Mouse (Mus musculus): ENCODE data around the gene Arhgef25. TPM values are rescaled to one million over a fixed set of nuclear protein-coding genes. Genes with fewer than 3 reads are reported as not detected.

Gene Arhgef25
- 31.7 and 31.8 TPM in 2 replicates for polyA plus RNA-seq (2014; fragmentation: Nextera tagmentation; extraction: Ambion mirVana)

- DNase-seq (ENCODE audit: low spot score) (peak; percentile 61), ATAC-seq (ENCODE audit: insufficient read depth, low FRiP score, low TSS enrichment) (peak; percentile 16; the same call in 1 of the 2 replicates)
- WGBS = under 1% methylated on average over 35 of the region's 35 CpGs
- H3K27ac ChIP-seq (ENCODE audit: low read depth, low read length) = peak within 1 kb of the TSS; percentile 87
- peak within 1 kb of the TSS; percentile 92 for H3K9ac ChIP-seq (ENCODE audit: low read length)
- H3K36me3 ChIP-seq (ENCODE audit: control insufficient read depth, insufficient read depth, low read length) = peaks cover 17% of the 10 kb centered on the region
- H3K4me2 ChIP-seq (ENCODE audit: low read depth) = peak within 1 kb of the TSS; percentile 99
- H3K27me3 ChIP-seq (ENCODE audit: control insufficient read depth, insufficient read depth, low read length) = no peaks in the 10 kb centered on the region
- no peaks in the 10 kb centered on the region for H3K9me3 ChIP-seq (ENCODE audit: control insufficient read depth, low read length)
- H3K4me1 ChIP-seq (ENCODE audit: control insufficient read depth, insufficient read depth, low read length) = peaks cover 16% of the 10 kb centered on the region
- peak within 1 kb of the TSS; percentile 79 for H3K4me3 ChIP-seq (ENCODE audit: low read depth, low read length)
Measured at GRCm38 (mm10) chr10:127189651-127190381, at the start of gene Arhgef25. Gene Arhgef25 (minus strand): TSS chr10:127190083.

- Histone ChIP-seq H3K36me3 (ENCODE audit: control insufficient read depth, insufficient read depth, low read length) (no peaks in the 10 kb centered on the region; the same call in 1 of the 2 replicates), H3K4me1 (ENCODE audit: control insufficient read depth, insufficient read depth, low read length) (no peaks in the 10 kb centered on the region), H3K27ac (ENCODE audit: low read depth, low read length) (no peak overlapping the region), H3K27me3 (ENCODE audit: control insufficient read depth, insufficient read depth, low read length) (no peaks in the 10 kb centered on the region), H3K4me2 (ENCODE audit: low read depth) (no peak overlapping the region), H3K9me3 (ENCODE audit: control insufficient read depth, low read length) (no peaks in the 10 kb centered on the region), H3K4me3 (ENCODE audit: low read depth, low read length) (no peak overlapping the region), H3K9ac (ENCODE audit: low read length) (no peak overlapping the region)
- WGBS = 67% methylated on average over 18 of the region's 18 CpGs
- DNase-seq (ENCODE audit: low spot score) = no peak
- no peak for ATAC-seq (ENCODE audit: insufficient read depth, low FRiP score, low TSS enrichment)
Measured at GRCm38 (mm10) chr10:127238241-127238824, 48.5 kb upstream of the Arhgef25 start.

DNA sequence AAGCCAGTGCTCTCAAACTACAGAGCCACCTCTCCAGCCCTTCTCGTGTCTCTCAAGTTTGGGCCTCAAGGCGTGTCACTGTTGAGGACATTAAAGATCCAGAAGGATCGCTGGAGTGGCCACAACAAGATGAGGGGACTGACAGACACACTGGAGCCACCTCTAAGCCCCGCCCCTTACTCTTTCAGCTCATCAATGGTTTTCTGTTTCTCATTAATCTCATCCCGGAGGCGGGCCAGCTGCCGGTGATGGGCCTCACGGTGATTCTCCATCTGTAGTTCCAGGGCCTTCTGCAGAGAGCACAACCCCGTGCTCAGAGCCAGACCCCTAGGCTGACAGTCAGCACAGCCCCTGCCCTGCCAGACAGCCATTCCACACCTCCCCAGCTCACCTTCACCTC is 46.7 kb upstream of the Arhgef25 start:
- ATAC-seq (ENCODE audit: insufficient read depth, low FRiP score, low TSS enrichment) = no peak
- Histone ChIP-seq H3K27ac (ENCODE audit: low read depth, low read length) (no peak overlapping the region), H3K27me3 (ENCODE audit: control insufficient read depth, insufficient read depth, low read length) (no peaks in the 10 kb centered on the region), H3K4me2 (ENCODE audit: low read depth) (no peak overlapping the region), H3K9ac (ENCODE audit: low read length) (no peak overlapping the region), H3K9me3 (ENCODE audit: control insufficient read depth, low read length) (no peaks in the 10 kb centered on the region), H3K4me1 (ENCODE audit: control insufficient read depth, insufficient read depth, low read length) (no peaks in the 10 kb centered on the region), H3K36me3 (ENCODE audit: control insufficient read depth, insufficient read depth, low read length) (no peaks in the 10 kb centered on the region; the same call in 1 of the 2 replicates), H3K4me3 (ENCODE audit: low read depth, low read length) (no peak overlapping the region)
- 46% methylated on average over 9 of the region's 9 CpGs for WGBS
- peak; percentile 38 for DNase-seq (ENCODE audit: low spot score)

GRCm38 (mm10) chr10:127233141-127233540 is 43.3 kb upstream of the Arhgef25 start:
- ATAC-seq (ENCODE audit: insufficient read depth, low FRiP score, low TSS enrichment) (no peak), DNase-seq (ENCODE audit: low spot score) (no peak)
- Histone ChIP-seq H3K9ac (ENCODE audit: low read length) (no peak overlapping the region), H3K27ac (ENCODE audit: low read depth, low read length) (no peak overlapping the region), H3K9me3 (ENCODE audit: control insufficient read depth, low read length) (no peaks in the 10 kb centered on the region), H3K36me3 (ENCODE audit: control insufficient read depth, insufficient read depth, low read length) (no peaks in the 10 kb centered on the region; the same call in 1 of the 2 replicates), H3K27me3 (ENCODE audit: control insufficient read depth, insufficient read depth, low read length) (no peaks in the 10 kb centered on the region), H3K4me1 (ENCODE audit: control insufficient read depth, insufficient read depth, low read length) (no peaks in the 10 kb centered on the region), H3K4me3 (ENCODE audit: low read depth, low read length) (no peak overlapping the region), H3K4me2 (ENCODE audit: low read depth) (no peak overlapping the region)
- 82% methylated on average over 9 of the region's 9 CpGs for WGBS

GRCm38 (mm10) chr10:127231741-127232140 is 41.9 kb upstream of the Arhgef25 start:
- Histone ChIP-seq H3K9me3 (ENCODE audit: control insufficient read depth, low read length) (no peaks in the 10 kb centered on the region), H3K4me3 (ENCODE audit: low read depth, low read length) (no peak overlapping the region), H3K4me1 (ENCODE audit: control insufficient read depth, insufficient read depth, low read length) (no peaks in the 10 kb centered on the region), H3K27me3 (ENCODE audit: control insufficient read depth, insufficient read depth, low read length) (no peaks in the 10 kb centered on the region), H3K36me3 (ENCODE audit: control insufficient read depth, insufficient read depth, low read length) (no peaks in the 10 kb centered on the region; the same call in 1 of the 2 replicates), H3K4me2 (ENCODE audit: low read depth) (no peak overlapping the region), H3K9ac (ENCODE audit: low read length) (no peak overlapping the region), H3K27ac (ENCODE audit: low read depth, low read length) (no peak overlapping the region)
- ATAC-seq (ENCODE audit: insufficient read depth, low FRiP score, low TSS enrichment) (no peak), DNase-seq (ENCODE audit: low spot score) (no peak)
- WGBS = 90% methylated on average over 14 of the region's 14 CpGs

GRCm38 (mm10) chr10:127230693-127231092 is 40.8 kb upstream of the Arhgef25 start:
- no peak overlapping the region for H3K27ac ChIP-seq (ENCODE audit: low read depth, low read length)
- H3K4me3 ChIP-seq (ENCODE audit: low read depth, low read length) = no peak overlapping the region
- 88% methylated on average over 12 of the region's 12 CpGs for WGBS
- H3K4me2 ChIP-seq (ENCODE audit: low read depth) = 0 out of 2 replicates have a peak overlapping the region, but pooled peaks have one; percentile 1
- ATAC-seq (ENCODE audit: insufficient read depth, low FRiP score, low TSS enrichment) (no peak), DNase-seq (ENCODE audit: low spot score) (no peak)
- no peaks in the 10 kb centered on the region for H3K4me1 ChIP-seq (ENCODE audit: control insufficient read depth, insufficient read depth, low read length)
- no peaks in the 10 kb centered on the region for H3K9me3 ChIP-seq (ENCODE audit: control insufficient read depth, low read length)
- no peaks in the 10 kb centered on the region for H3K27me3 ChIP-seq (ENCODE audit: control insufficient read depth, insufficient read depth, low read length)
- H3K9ac ChIP-seq (ENCODE audit: low read length) = no peak overlapping the region
- H3K36me3 ChIP-seq (ENCODE audit: control insufficient read depth, insufficient read depth, low read length) = no peaks in the 10 kb centered on the region; the same call in 1 of the 2 replicates

DNA sequence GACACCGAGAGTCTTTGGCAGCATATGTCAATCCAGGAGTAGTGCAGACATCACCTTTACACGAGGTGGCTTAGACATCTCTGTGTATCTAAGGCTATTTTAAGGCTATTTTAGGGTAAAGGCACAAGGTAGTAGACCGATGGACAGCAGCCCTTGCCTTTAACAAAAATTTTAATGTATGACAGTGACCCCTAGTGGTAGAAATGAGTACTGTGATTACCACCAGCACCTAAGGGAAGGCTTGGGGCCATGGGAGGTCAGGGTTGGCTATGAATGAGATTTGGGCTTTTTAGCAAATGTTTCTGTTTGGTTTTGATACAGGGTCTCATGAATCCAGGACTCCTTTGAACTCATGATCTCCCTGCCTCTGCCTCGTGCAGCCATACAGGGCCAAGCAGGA is 39.0 kb upstream of the Arhgef25 start:
- Histone ChIP-seq H3K27ac (ENCODE audit: low read depth, low read length) (no peak overlapping the region), H3K4me3 (ENCODE audit: low read depth, low read length) (no peak overlapping the region), H3K27me3 (ENCODE audit: control insufficient read depth, insufficient read depth, low read length) (no peaks in the 10 kb centered on the region), H3K9me3 (ENCODE audit: control insufficient read depth, low read length) (no peaks in the 10 kb centered on the region), H3K4me2 (ENCODE audit: low read depth) (no peak overlapping the region), H3K36me3 (ENCODE audit: control insufficient read depth, insufficient read depth, low read length) (no peaks in the 10 kb centered on the region; the same call in 1 of the 2 replicates), H3K9ac (ENCODE audit: low read length) (no peak overlapping the region), H3K4me1 (ENCODE audit: control insufficient read depth, insufficient read depth, low read length) (no peaks in the 10 kb centered on the region)
- WGBS = 25% methylated on average over 4 of the region's 4 CpGs
- DNase-seq (ENCODE audit: low spot score) (peak; percentile 59), ATAC-seq (ENCODE audit: insufficient read depth, low FRiP score, low TSS enrichment) (no peak)

DNA sequence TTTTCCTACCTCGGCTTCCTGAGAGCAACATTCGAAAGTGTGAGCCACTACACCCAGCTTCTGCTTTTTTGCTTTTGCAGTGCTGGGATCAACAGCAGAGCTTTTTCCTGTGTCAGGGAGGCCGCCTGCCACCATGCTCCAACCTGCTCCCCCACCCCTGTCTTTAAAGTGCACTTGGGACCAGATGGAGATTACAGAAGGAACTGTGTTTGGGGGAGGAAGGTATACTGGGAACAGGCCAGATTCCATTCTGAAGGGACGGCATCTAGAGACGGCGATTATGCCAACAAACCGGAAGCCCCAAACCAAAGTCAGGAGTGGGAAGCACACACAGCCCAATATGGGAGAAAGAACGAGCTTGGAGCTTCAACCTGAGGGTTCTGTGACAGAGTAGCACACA is 37.3 kb upstream of the Arhgef25 start:
- Histone ChIP-seq H3K27me3 (ENCODE audit: control insufficient read depth, insufficient read depth, low read length) (no peaks in the 10 kb centered on the region), H3K9ac (ENCODE audit: low read length) (no peak overlapping the region), H3K4me1 (ENCODE audit: control insufficient read depth, insufficient read depth, low read length) (no peaks in the 10 kb centered on the region), H3K36me3 (ENCODE audit: control insufficient read depth, insufficient read depth, low read length) (no peaks in the 10 kb centered on the region), H3K27ac (ENCODE audit: low read depth, low read length) (no peak overlapping the region), H3K9me3 (ENCODE audit: control insufficient read depth, low read length) (no peaks in the 10 kb centered on the region), H3K4me2 (ENCODE audit: low read depth) (no peak overlapping the region), H3K4me3 (ENCODE audit: low read depth, low read length) (no peak overlapping the region)
- no peak for ATAC-seq (ENCODE audit: insufficient read depth, low FRiP score, low TSS enrichment)
- WGBS = 83% methylated on average over 8 of the region's 8 CpGs
- no peak for DNase-seq (ENCODE audit: low spot score)
